Mouse (Mus musculus): ENCODE data around the gene Tor1a. TPM values are rescaled to one million over a fixed set of nuclear protein-coding genes. Genes with fewer than 3 reads are reported as not detected.
"Not testable (repeated sequence)": the region's sequence is repeated elsewhere in the genome, so short reads cannot be mapped to it uniquely, and the experiment has no call there.

Tor1a gene
- total and polyA plus RNA-seq, 2 experiments from 2014 or later: 88.7 to 90.3 TPM

- TF ChIP-seq CTCF (IDR thresholded peaks at IDR 0.05): no peak
- H3K4me1 ChIP-seq (ENCODE audit: insufficient read depth, low read length): no peaks in the 10 kb centered on the region
- H3K36me3 ChIP-seq (ENCODE audit: insufficient read depth, low read length): no peaks in the 10 kb centered on the region
- no peaks in the 10 kb centered on the region for H3K9me3 ChIP-seq (ENCODE audit: low read length)
- no peaks in the 10 kb centered on the region for H3K27me3 ChIP-seq (ENCODE audit: insufficient read depth, low read length)
- H3K27ac ChIP-seq (ENCODE audit: low read depth, low read length): no peak overlapping the region
- ATAC-seq (ENCODE audit: low FRiP score): no peak
- no peak overlapping the region for H3K9ac ChIP-seq (replicated peaks; ENCODE audit: low read length, poor library complexity, severe bottlenecking)
- WGBS: 73% methylated on average over 3 of the region's 3 CpGs
- DNase-seq (ENCODE audit: low spot score): no peak
- H3K4me3 ChIP-seq (ENCODE audit: low read depth, low read length): no peak overlapping the region
- H3K4me2 ChIP-seq (ENCODE audit: low read depth, low read length, poor library complexity, severe bottlenecking): no peak overlapping the region
These were observed 30.9 kb downstream of the Tor1a start for GRCm38 (mm10) chr2:30936808-30937207.

GRCm38 (mm10) chr2:30933917-30934450 lies 33.7 kb downstream of the Tor1a start:
- H3K27ac ChIP-seq (ENCODE audit: low read depth, low read length): no peak overlapping the region
- H3K4me3 ChIP-seq (ENCODE audit: low read depth, low read length): no peak overlapping the region
- H3K9me3 ChIP-seq (ENCODE audit: low read length): no peaks in the 10 kb centered on the region
- DNase-seq (ENCODE audit: low spot score) (peak; percentile 81), ATAC-seq (ENCODE audit: low FRiP score) (no peak)
- H3K27me3 ChIP-seq (ENCODE audit: insufficient read depth, low read length): no peaks in the 10 kb centered on the region
- no peak overlapping the region for H3K4me2 ChIP-seq (ENCODE audit: low read depth, low read length, poor library complexity, severe bottlenecking)
- no peaks in the 10 kb centered on the region for H3K36me3 ChIP-seq (ENCODE audit: insufficient read depth, low read length)
- H3K9ac ChIP-seq (replicated peaks; ENCODE audit: low read length, poor library complexity, severe bottlenecking): no peak overlapping the region
- WGBS: 23% methylated on average over 7 of the region's 7 CpGs
- H3K4me1 ChIP-seq (ENCODE audit: insufficient read depth, low read length): 0 out of 2 replicates have a peak, but pooled peaks cover 2% of the 10 kb centered on the region
- TF ChIP-seq CTCF (IDR thresholded peaks at IDR 0.05): peak; percentile 93

GRCm38 (mm10) chr2:30933032-30933431 lies 34.7 kb downstream of the Tor1a start:
- Histone ChIP-seq H3K4me1 (ENCODE audit: insufficient read depth, low read length) (0 out of 2 replicates have a peak, but pooled peaks cover 2% of the 10 kb centered on the region), H3K27me3 (ENCODE audit: insufficient read depth, low read length) (no peaks in the 10 kb centered on the region), H3K36me3 (ENCODE audit: insufficient read depth, low read length) (no peaks in the 10 kb centered on the region), H3K4me3 (ENCODE audit: low read depth, low read length) (no peak overlapping the region), H3K9ac (replicated peaks; ENCODE audit: low read length, poor library complexity, severe bottlenecking) (no peak overlapping the region), H3K4me2 (ENCODE audit: low read depth, low read length, poor library complexity, severe bottlenecking) (no peak overlapping the region), H3K27ac (ENCODE audit: low read depth, low read length) (no peak overlapping the region), H3K9me3 (ENCODE audit: low read length) (no peaks in the 10 kb centered on the region)
- no peak for DNase-seq (ENCODE audit: low spot score)
- no peak for TF ChIP-seq CTCF (IDR thresholded peaks at IDR 0.05)
- ATAC-seq (ENCODE audit: low FRiP score): no peak
- 39% methylated on average over 6 of the region's 6 CpGs for WGBS

GRCm38 (mm10) chr2:30931922-30932321 lies 35.8 kb downstream of the Tor1a start:
- no peak for ATAC-seq (ENCODE audit: low FRiP score)
- no peaks in the 10 kb centered on the region for H3K36me3 ChIP-seq (ENCODE audit: insufficient read depth, low read length)
- H3K4me1 ChIP-seq (ENCODE audit: insufficient read depth, low read length): 0 out of 2 replicates have a peak, but pooled peaks cover 2% of the 10 kb centered on the region
- H3K9me3 ChIP-seq (ENCODE audit: low read length): no peaks in the 10 kb centered on the region
- no peak overlapping the region for H3K4me2 ChIP-seq (ENCODE audit: low read depth, low read length, poor library complexity, severe bottlenecking)
- WGBS: 88% methylated on average over 3 of the region's 3 CpGs
- DNase-seq (ENCODE audit: low spot score): no peak
- TF ChIP-seq CTCF (IDR thresholded peaks at IDR 0.05): no peak
- H3K27ac ChIP-seq (ENCODE audit: low read depth, low read length): no peak overlapping the region
- no peak overlapping the region for H3K4me3 ChIP-seq (ENCODE audit: low read depth, low read length)
- H3K9ac ChIP-seq (replicated peaks; ENCODE audit: low read length, poor library complexity, severe bottlenecking): no peak overlapping the region
- H3K27me3 ChIP-seq (ENCODE audit: insufficient read depth, low read length): no peaks in the 10 kb centered on the region

GRCm38 (mm10) chr2:30930846-30931245 lies 36.9 kb downstream of the Tor1a start:
- H3K4me1 ChIP-seq (ENCODE audit: insufficient read depth, low read length); H3K9me3 ChIP-seq (ENCODE audit: low read length); H3K4me2 ChIP-seq (ENCODE audit: low read depth, low read length, poor library complexity, severe bottlenecking); ATAC-seq (ENCODE audit: low FRiP score); H3K4me3 ChIP-seq (ENCODE audit: low read depth, low read length); DNase-seq (ENCODE audit: low spot score); H3K36me3 ChIP-seq (ENCODE audit: insufficient read depth, low read length); H3K27ac ChIP-seq (ENCODE audit: low read depth, low read length); H3K27me3 ChIP-seq (ENCODE audit: insufficient read depth, low read length); H3K9ac ChIP-seq (replicated peaks; ENCODE audit: low read length, poor library complexity, severe bottlenecking): not testable (repeated sequence)
- WGBS: 95% methylated on average over 2 of the region's 2 CpGs

GRCm38 (mm10) chr2:30929483-30930045 lies 38.2 kb downstream of the Tor1a start, which contains the start of gene Ptges:
TSS of gene Ptges (minus strand) at chr2:30929863.
- ATAC-seq (ENCODE audit: low FRiP score) (peak; percentile 85), DNase-seq (ENCODE audit: low spot score) (peak; percentile 90)
- Histone ChIP-seq H3K9me3 (ENCODE audit: low read length) (no peaks in the 10 kb centered on the region), H3K4me2 (ENCODE audit: low read depth, low read length, poor library complexity, severe bottlenecking) (peak within 1 kb of the TSS; percentile 60), H3K36me3 (ENCODE audit: insufficient read depth, low read length) (no peaks in the 10 kb centered on the region), H3K27ac (ENCODE audit: low read depth, low read length) (peak within 1 kb of the TSS; percentile 72), H3K4me1 (ENCODE audit: insufficient read depth, low read length) (0 out of 2 replicates have a peak, but pooled peaks cover 2% of the 10 kb centered on the region), H3K27me3 (ENCODE audit: insufficient read depth, low read length) (no peaks in the 10 kb centered on the region), H3K9ac (replicated peaks; ENCODE audit: low read length, poor library complexity, severe bottlenecking) (peak within 1 kb of the TSS; percentile 61), H3K4me3 (ENCODE audit: low read depth, low read length) (peak within 1 kb of the TSS; percentile 23)
- peak; percentile 78 for TF ChIP-seq CTCF (IDR thresholded peaks at IDR 0.05)
- WGBS: 3% methylated on average over 23 of the region's 23 CpGs
